Mouse (Mus musculus) embryonic facial prominence, embryonic 12.5 days (tissue): ENCODE data around the gene Slc25a25. TPM values are rescaled to one million over a fixed set of nuclear protein-coding genes. Genes with fewer than 3 reads are reported as not detected.

Source experiments
- ATAC-seq: fragments of 200-750 bp; cut with Nextera tagmentation; 2 replicates; pipeline ENCODE4 v1.8.0; 2017; ENCODE audit not compliant: insufficient number of reproducible peaks, insufficient read depth, low FRiP score, low TSS enrichment
- H3K27ac ChIP-seq: fragments of 300-500 bp; sonication (generic); 2 replicates; pipeline ENCODE4 v1.5.1; 2016; ENCODE audit warnings: mild to moderate bottlenecking
- H3K27me3 ChIP-seq: fragments of 300-500 bp; sonication (generic); 2 replicates; pipeline ENCODE4 v1.6.1; 2016; ENCODE audit warnings: mild to moderate bottlenecking, moderate library complexity
- H3K36me3 ChIP-seq: fragments of 300-500 bp; sonication (generic); 2 replicates; pipeline ENCODE4 v1.6.1; 2016; ENCODE audit warnings: mild to moderate bottlenecking
- H3K4me1 ChIP-seq: fragments of 300-500 bp; sonication (generic); 2 replicates; pipeline ENCODE4 v1.6.1; 2016
- H3K4me2 ChIP-seq: fragments of 300-500 bp; sonication (generic); replicated peaks from 2 replicates; pipeline ENCODE4 v1.6.1; 2016; ENCODE audit warnings: mild to moderate bottlenecking, moderate library complexity
- H3K4me3 ChIP-seq: fragments of 300-500 bp; sonication (generic); 2 replicates; pipeline ENCODE4 v1.5.1; 2016; ENCODE audit warnings: mild to moderate bottlenecking
- H3K9ac ChIP-seq: fragments of 300-500 bp; sonication (generic); 2 replicates; pipeline ENCODE4 v1.6.1; 2016; ENCODE audit warnings: mild to moderate bottlenecking, moderate library complexity
- H3K9me3 ChIP-seq: fragments of 300-500 bp; sonication (generic); 2 replicates; pipeline ENCODE4 v1.6.1; 2016; ENCODE audit warnings: mild to moderate bottlenecking, moderate library complexity
- WGBS: fragments of 180-500 bp; shearing (Covaris S2); methylation state at CpG from one replicate; pipeline ENCODE4 v1.1.7; 2016; 5-methylcytosine and 5-hydroxymethylcytosine counted together
- polyA plus RNA-seq: library from polyadenylated mRNA; unstranded; fragments of >200 nt; fragmentation: Nextera tagmentation; extraction: Ambion mirVana; gene quantifications from 2 replicates; pipeline ENCODE4 v1.2.1, GENCODE M21; 2016

Gene Slc25a25
- polyA plus RNA-seq, 1 experiment from 2014 or later = 30.2 TPM

DNA sequence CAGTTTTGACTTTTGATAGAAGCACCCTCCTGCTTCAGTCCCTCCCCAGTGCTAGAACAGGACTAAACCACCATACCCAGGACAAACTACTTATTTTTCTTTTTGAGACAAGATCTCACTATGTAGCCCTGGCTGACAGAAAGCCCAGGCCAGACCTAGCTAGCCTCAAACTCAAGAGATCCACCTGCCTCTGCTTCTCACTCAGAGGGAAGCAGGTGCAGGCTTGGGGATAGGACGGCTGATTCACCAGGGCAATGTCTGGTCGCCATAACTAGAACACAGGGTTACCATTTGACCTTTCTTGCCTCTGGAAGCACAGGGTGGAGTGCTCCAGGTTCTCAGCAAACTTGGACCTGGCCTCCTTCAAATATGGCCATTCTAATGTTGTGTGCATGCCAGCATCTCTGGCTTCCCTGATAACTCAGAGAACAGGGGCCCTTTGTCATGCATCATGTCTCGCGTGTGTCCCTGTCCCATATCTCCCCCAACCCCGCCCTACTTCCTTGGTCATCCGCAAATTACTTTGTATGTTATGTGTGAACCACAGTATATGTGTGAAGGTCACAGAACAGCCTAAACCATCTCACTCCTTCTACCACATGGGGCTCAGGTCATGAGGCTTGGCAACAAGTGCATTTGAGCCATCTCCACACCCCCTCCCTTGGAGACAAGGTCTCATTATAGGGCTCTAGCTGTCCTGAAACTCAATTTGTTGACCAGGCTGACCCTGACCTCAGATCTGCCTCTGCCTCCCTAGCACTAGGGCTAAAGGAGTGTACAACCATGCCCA, 38.3 kb downstream of the Slc25a25 start:
- 84% methylated on average over 6 of the region's 6 CpGs for WGBS
- peaks cover 43% of the 10 kb centered on the region for H3K36me3 ChIP-seq
- peaks cover 16% of the 10 kb centered on the region for H3K4me1 ChIP-seq
- H3K9me3 ChIP-seq = no peaks in the 10 kb centered on the region
- no peak for ATAC-seq
- no peak overlapping the region for H3K9ac ChIP-seq
- no peak overlapping the region for H3K27ac ChIP-seq
- no peaks in the 10 kb centered on the region for H3K27me3 ChIP-seq
- H3K4me3 ChIP-seq = no peak overlapping the region
- H3K4me2 ChIP-seq = no peak overlapping the region

GRCm38 (mm10) chr2:32411407-32411806, 39.8 kb downstream of the Slc25a25 start:
- no peak overlapping the region for H3K9ac ChIP-seq
- H3K36me3 ChIP-seq = peaks cover 29% of the 10 kb centered on the region
- 85% methylated on average over 7 of the region's 7 CpGs for WGBS
- H3K4me3 ChIP-seq = no peak overlapping the region
- H3K27me3 ChIP-seq = no peaks in the 10 kb centered on the region
- no peak overlapping the region for H3K4me2 ChIP-seq
- H3K9me3 ChIP-seq = no peaks in the 10 kb centered on the region
- ATAC-seq = no peak
- H3K27ac ChIP-seq = no peak overlapping the region
- H3K4me1 ChIP-seq = peaks cover 16% of the 10 kb centered on the region

GRCm38 (mm10) chr2:32408429-32409424, 42.5 kb downstream of the Slc25a25 start:
- Histone ChIP-seq H3K36me3 (0 out of 2 replicates have a peak, but pooled peaks cover 2% of the 10 kb centered on the region), H3K4me2 (0 out of 2 replicates have a peak overlapping the region, but pooled peaks have one; percentile 6), H3K9ac (peak overlapping the region; percentile 21), H3K9me3 (no peaks in the 10 kb centered on the region), H3K27ac (peak overlapping the region; percentile 86), H3K4me3 (no peak overlapping the region), H3K27me3 (no peaks in the 10 kb centered on the region), H3K4me1 (peaks cover 16% of the 10 kb centered on the region)
- WGBS = 30% methylated on average over 25 of the region's 25 CpGs
- ATAC-seq = 0 out of 2 replicates have a peak, but pooled peaks have one; percentile 19

DNA sequence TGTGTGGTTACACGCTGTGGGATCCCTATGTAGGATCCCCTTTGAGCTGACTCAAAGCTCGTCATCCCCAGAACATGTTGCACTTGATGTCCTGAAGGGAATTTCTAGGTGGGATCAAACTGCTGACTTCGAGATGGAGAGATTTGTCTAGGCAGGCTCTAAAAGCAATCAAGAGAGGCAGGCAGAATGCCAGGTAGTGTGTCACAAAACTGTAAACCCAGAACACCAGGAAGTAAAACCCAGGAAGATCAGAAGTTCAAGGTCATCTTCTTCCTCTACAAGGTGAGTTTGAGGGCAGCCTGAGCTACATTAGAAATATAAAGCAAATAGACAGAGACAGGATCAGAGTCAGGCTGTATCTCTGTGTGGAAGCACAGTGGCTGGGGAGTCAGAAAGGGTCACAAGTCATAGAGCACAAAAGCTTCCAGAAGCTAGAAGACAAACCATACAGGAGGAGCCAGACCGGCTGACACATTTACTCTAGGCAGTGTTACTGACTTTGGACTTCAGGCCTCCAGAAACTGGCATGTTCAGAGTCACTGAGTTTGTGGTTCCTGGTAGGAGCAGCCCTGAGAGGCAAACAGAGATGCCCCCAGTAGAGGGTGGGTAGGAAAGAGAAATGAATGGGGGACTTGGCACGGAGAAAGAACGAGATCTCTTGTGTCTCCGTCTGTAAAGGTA, 44.0 kb downstream of the Slc25a25 start:
- Histone ChIP-seq H3K4me3 (no peak overlapping the region), H3K36me3 (peaks cover 8% of the 10 kb centered on the region), H3K27ac (peak overlapping the region; percentile 41; the same call in 1 of the 2 replicates), H3K4me1 (peaks cover 16% of the 10 kb centered on the region), H3K9ac (no peak overlapping the region), H3K27me3 (no peaks in the 10 kb centered on the region), H3K4me2 (no peak overlapping the region), H3K9me3 (no peaks in the 10 kb centered on the region)
- ATAC-seq = no peak
- 78% methylated on average over 7 of the region's 7 CpGs for WGBS

DNA sequence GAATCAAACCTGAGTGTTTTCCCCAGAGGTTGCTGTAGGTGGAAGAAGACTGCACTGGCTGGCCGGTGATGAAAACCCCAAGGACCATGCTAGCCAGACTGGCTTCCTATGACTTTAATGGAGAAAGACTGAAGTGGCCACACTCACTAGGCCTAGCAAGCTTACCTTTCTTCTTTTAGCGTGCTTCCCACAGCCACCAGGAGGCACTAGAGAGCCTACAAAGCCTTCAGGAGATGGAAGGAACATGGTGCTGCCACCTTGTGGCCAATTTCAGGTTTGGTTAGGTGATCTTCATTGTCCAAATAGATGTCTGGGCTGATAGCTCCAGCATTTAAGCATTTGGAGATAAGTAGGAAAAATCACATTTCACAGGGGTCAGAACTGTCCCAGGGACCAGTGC, 46.6 kb downstream of the Slc25a25 start:
- no peak overlapping the region for H3K27ac ChIP-seq
- no peak for ATAC-seq
- no peak overlapping the region for H3K4me2 ChIP-seq
- peaks cover 33% of the 10 kb centered on the region for H3K36me3 ChIP-seq
- no peak overlapping the region for H3K4me3 ChIP-seq
- WGBS = 15% methylated on average over 2 of the region's 2 CpGs
- no peak overlapping the region for H3K9ac ChIP-seq
- peaks cover 12% of the 10 kb centered on the region for H3K4me1 ChIP-seq
- no peaks in the 10 kb centered on the region for H3K9me3 ChIP-seq
- H3K27me3 ChIP-seq = no peaks in the 10 kb centered on the region

DNA sequence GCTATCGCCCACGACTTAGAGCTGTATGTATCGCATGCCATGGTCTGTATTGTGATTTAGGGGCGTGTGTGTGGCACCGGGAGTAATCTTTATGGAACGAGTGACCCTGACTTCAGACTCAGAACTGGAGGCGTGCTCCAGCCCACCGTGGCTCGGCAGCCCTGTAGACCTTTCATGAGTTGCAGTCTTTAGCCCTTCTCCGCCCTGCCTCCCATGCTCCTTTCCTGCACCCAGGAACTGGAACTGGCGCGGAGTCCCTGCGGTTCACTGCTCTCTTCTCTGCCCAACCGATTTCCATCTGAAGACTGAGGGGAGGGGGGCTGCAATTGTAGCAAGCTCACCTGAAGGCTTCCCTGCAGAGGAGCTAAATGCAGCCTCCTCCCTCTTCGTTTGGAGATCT, 54.5 kb downstream of the Slc25a25 start:
- WGBS = under 1% methylated on average over 15 of the region's 15 CpGs

GRCm38 (mm10) chr2:32395946-32396621, 55.2 kb downstream of the Slc25a25 start:
- H3K9me3 ChIP-seq = no peaks in the 10 kb centered on the region
- ATAC-seq = peak; percentile 95
- H3K4me2 ChIP-seq = peak overlapping the region; percentile 74
- no peaks in the 10 kb centered on the region for H3K27me3 ChIP-seq
- H3K36me3 ChIP-seq = peaks cover 19% of the 10 kb centered on the region
- under 1% methylated on average over 59 of the region's 59 CpGs for WGBS
- H3K9ac ChIP-seq = peak overlapping the region; percentile 85
- peak overlapping the region; percentile 86 for H3K27ac ChIP-seq
- peak overlapping the region; percentile 95 for H3K4me3 ChIP-seq
- H3K4me1 ChIP-seq = peaks cover 11% of the 10 kb centered on the region

More for the DNA sequence above, 54.5 kb downstream of the Slc25a25 start:
- Histone ChIP-seq H3K9me3 (no peaks in the 10 kb centered on the region), H3K27ac (peak overlapping the region; percentile 86; the same call in 1 of the 2 replicates), H3K27me3 (no peaks in the 10 kb centered on the region), H3K4me2 (peak overlapping the region; percentile 74), H3K36me3 (peaks cover 26% of the 10 kb centered on the region), H3K9ac (peak overlapping the region; percentile 85), H3K4me3 (peak overlapping the region; percentile 95), H3K4me1 (peaks cover 11% of the 10 kb centered on the region)
- ATAC-seq = no peak

DNA sequence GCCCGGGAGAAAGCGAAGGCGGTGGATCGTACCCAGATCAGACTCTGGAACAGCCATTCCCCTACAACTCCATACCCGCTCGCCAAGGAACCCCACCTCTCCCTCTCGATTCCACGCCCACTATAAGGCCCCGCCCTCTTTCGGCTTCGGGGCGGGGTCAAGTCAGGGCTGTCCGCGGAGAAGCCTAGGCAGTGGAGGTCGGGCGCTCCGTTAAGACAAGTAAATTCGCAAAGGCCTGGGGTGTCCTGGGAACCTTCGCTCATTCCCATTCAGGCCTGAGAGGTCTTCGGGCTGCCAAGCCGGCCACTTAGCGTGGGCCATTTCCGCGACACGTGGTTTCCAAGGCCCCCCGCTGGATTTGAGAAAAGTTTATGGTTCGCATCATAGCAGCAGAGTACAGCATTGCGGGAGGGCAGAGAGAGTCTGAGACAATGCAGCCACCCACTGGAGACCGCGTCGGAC, 55.7 kb downstream of the Slc25a25 start, which contains the start of gene Ptges2:
Gene Ptges2 (plus strand): TSS at position 413 of the 462 bp plus-strand sequence.
- peak; percentile 87 for ATAC-seq

DNA sequence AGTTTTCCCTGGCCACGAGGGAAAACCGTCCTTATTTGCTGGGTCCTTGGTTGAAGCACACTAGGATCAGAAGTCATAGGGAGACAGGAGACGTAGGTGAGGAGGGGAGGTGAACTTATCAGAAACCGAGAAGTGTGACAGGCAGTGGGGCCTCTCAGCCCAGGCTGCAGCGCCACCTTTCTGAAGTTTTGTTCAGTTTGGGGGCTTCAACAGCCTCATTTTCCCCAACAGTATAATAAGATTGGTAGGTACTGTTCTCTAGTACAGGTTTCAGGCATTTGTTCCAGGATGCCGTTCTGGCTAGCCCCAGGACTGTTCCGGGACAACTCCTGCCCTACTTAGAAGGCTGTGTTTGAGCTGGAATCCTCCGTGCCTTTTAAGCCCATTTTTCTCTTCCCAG, 56.3 kb downstream of the Slc25a25 start:
- H3K27ac ChIP-seq = peak overlapping the region; percentile 86
- no peak; the same call in 1 of the 2 replicates for ATAC-seq
- peak overlapping the region; percentile 85 for H3K9ac ChIP-seq

More for the DNA sequence above, 55.7 kb downstream of the Slc25a25 start, which contains the start of gene Ptges2:
- H3K4me1 ChIP-seq = peaks cover 11% of the 10 kb centered on the region
- peak within 1 kb of the TSS; percentile 95 for H3K4me3 ChIP-seq
- H3K27ac ChIP-seq = peak within 1 kb of the TSS; percentile 86
- peak within 1 kb of the TSS; percentile 74 for H3K4me2 ChIP-seq
- peak within 1 kb of the TSS; percentile 85 for H3K9ac ChIP-seq
- WGBS = 1% methylated on average over 31 of the region's 31 CpGs
- H3K27me3 ChIP-seq = no peaks in the 10 kb centered on the region
- H3K9me3 ChIP-seq = no peaks in the 10 kb centered on the region
- peaks cover 14% of the 10 kb centered on the region for H3K36me3 ChIP-seq

GRCm38 (mm10) chr2:32392063-32392462, 59.2 kb downstream of the Slc25a25 start:
- H3K9ac ChIP-seq = no peak overlapping the region
- WGBS = 84% methylated on average over 5 of the region's 5 CpGs

More for the DNA sequence above, 56.3 kb downstream of the Slc25a25 start:
- H3K9me3 ChIP-seq = no peaks in the 10 kb centered on the region
- H3K27me3 ChIP-seq = no peaks in the 10 kb centered on the region
- H3K36me3 ChIP-seq = peaks cover 9% of the 10 kb centered on the region
- peaks cover 11% of the 10 kb centered on the region for H3K4me1 ChIP-seq
- 4% methylated on average over 8 of the region's 8 CpGs for WGBS
- H3K4me2 ChIP-seq = peak overlapping the region; percentile 74
- peak overlapping the region; percentile 95 for H3K4me3 ChIP-seq

More at GRCm38 (mm10) chr2:32392063-32392462, 59.2 kb downstream of the Slc25a25 start:
- H3K4me3 ChIP-seq = no peak overlapping the region
- ATAC-seq = no peak
- H3K4me1 ChIP-seq = peaks cover 4% of the 10 kb centered on the region
- no peak overlapping the region for H3K4me2 ChIP-seq
- no peaks in the 10 kb centered on the region for H3K36me3 ChIP-seq
- H3K27ac ChIP-seq = no peak overlapping the region
- H3K27me3 ChIP-seq = no peaks in the 10 kb centered on the region
- H3K9me3 ChIP-seq = no peaks in the 10 kb centered on the region
